Mouse (Mus musculus) embryonic facial prominence, embryonic 11.5 days (tissue): ENCODE measurements around the gene Pmepa1. TPM values are rescaled to one million over a fixed set of nuclear protein-coding genes. Genes with fewer than 3 reads are reported as not detected.
A peak's percentile ranks its signal among the peaks of the same experiment; 100 is the strongest.

Source experiments
- ATAC-seq: fragments of 200-750 bp; cut with Nextera tagmentation; replicated peaks from 2 replicates; pipeline ENCODE4 v1.8.0; 2017; ENCODE audit warnings: low read depth; ENCODE audit not compliant: insufficient number of reproducible peaks, low FRiP score, low TSS enrichment
- DNase-seq: peaks from one replicate; pipeline ENCODE4 v3.0.0-alpha.2; 2015; ENCODE audit warnings: low spot score
- H3K27ac ChIP-seq: fragments of 300-500 bp; sonication (generic); replicated peaks from 2 replicates; pipeline ENCODE4 v1.5.1; 2014; ENCODE audit warnings: mild to moderate bottlenecking, low read depth, low read length, control low read depth
- H3K27me3 ChIP-seq: fragments of 300-500 bp; sonication (generic); 2 replicates; pipeline ENCODE4 v1.6.1; 2014; ENCODE audit warnings: mild to moderate bottlenecking, low read length, moderate library complexity, mixed read lengths; ENCODE audit not compliant: control insufficient read depth, insufficient read depth
- H3K36me3 ChIP-seq: fragments of 300-500 bp; sonication (generic); replicated peaks from 2 replicates; pipeline ENCODE4 v1.6.1; 2014; ENCODE audit warnings: low read depth, mild to moderate bottlenecking, low read length, moderate library complexity, mixed read lengths; ENCODE audit not compliant: control insufficient read depth, insufficient read depth
- H3K4me1 ChIP-seq: fragments of 300-500 bp; sonication (generic); 2 replicates; pipeline ENCODE4 v1.6.1; 2014; ENCODE audit warnings: low read length, mixed read lengths; ENCODE audit not compliant: control insufficient read depth, insufficient read depth
- H3K4me2 ChIP-seq: fragments of 300-500 bp; sonication (generic); 2 replicates; pipeline ENCODE4 v1.6.1; 2014; ENCODE audit warnings: low read depth, mild to moderate bottlenecking, control low read depth, low read length, moderate library complexity
- H3K4me3 ChIP-seq: fragments of 300-500 bp; sonication (generic); 2 replicates; pipeline ENCODE4 v1.5.1; 2014; ENCODE audit warnings: low read depth, low read length, control low read depth
- H3K9ac ChIP-seq: fragments of 300-500 bp; sonication (generic); replicated peaks from 2 replicates; pipeline ENCODE4 v1.6.1; 2014; ENCODE audit warnings: mild to moderate bottlenecking, control low read depth, low read length
- H3K9me3 ChIP-seq: fragments of 300-500 bp; sonication (generic); replicated peaks from 2 replicates; pipeline ENCODE4 v1.6.1; 2016; ENCODE audit warnings: mild to moderate bottlenecking, low read length, inconsistent platforms, mixed read lengths; ENCODE audit not compliant: control insufficient read depth
- WGBS: fragments of 180-500 bp; shearing (Covaris S2); extraction: QIAGEN DNeasy Blood & Tissue Kit; methylation state at CpG from one replicate; pipeline ENCODE4 v1.1.7; 2014; 5-methylcytosine and 5-hydroxymethylcytosine counted together
- polyA plus RNA-seq: library from polyadenylated mRNA; unstranded; fragments of >200 nt; fragmentation: Nextera tagmentation; extraction: Ambion mirVana; gene quantifications from 2 replicates; pipeline ENCODE4 v1.2.1, GENCODE M21; 2014

Gene Pmepa1
- polyA plus RNA-seq, 1 experiment from 2014 or later: 3.3 TPM

DNA sequence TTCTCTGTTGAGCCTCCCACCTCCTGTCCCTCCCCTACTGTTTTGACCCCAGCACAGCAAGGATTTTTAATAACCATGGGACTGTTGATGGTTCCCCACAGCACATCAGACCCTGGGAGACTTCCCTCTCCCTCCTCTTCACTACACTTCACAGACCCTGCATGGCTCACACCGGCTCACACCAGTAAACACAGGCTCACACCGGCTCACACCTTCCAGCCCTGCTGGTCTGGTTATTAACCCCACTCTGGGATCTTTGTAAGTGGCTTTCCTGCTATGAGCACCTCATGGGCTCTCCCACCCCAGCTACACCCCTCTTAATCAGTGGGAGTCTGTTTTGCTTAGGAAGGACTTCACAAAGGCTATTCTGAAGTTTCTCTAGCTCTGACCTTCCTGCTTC is 28.4 kb downstream of the Pmepa1 start:
- H3K9me3 ChIP-seq: no peaks in the 10 kb centered on the region
- H3K9ac ChIP-seq: no peak overlapping the region
- peaks cover 22% of the 10 kb centered on the region for H3K4me1 ChIP-seq
- no peak overlapping the region for H3K4me3 ChIP-seq
- ATAC-seq: no peak
- WGBS: 52% methylated on average over 2 of the region's 2 CpGs
- H3K36me3 ChIP-seq: no peaks in the 10 kb centered on the region
- H3K4me2 ChIP-seq: no peak overlapping the region
- DNase-seq: no peak
- H3K27ac ChIP-seq: no peak overlapping the region
- no peaks in the 10 kb centered on the region for H3K27me3 ChIP-seq

DNA sequence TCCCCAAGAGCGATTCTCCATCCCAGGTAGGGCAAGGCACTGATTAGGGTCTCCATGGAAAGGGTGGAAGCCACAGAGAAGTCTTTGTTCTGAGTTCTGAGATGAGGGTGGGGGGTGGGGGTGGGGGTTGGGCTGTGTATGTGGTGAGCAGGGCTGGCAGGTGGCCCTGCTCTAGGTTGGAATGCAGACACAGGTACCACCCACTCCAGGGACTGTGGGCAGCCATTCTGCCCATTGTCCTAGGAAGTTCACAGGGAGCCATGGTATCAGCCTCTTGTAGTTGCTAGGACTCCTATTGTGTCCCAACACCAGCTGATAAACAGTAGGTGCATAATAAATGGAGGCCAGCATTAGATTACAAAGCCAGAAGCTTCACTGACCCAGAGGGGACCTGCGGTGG is 29.1 kb downstream of the Pmepa1 start:
- Histone ChIP-seq H3K4me2 (no peak overlapping the region), H3K4me1 (peaks cover 23% of the 10 kb centered on the region), H3K9ac (no peak overlapping the region), H3K4me3 (no peak overlapping the region), H3K27me3 (no peaks in the 10 kb centered on the region), H3K27ac (no peak overlapping the region), H3K36me3 (no peaks in the 10 kb centered on the region), H3K9me3 (no peaks in the 10 kb centered on the region)
- 13% methylated on average over 2 of the region's 2 CpGs for WGBS
- no peak for DNase-seq
- ATAC-seq: no peak

DNA sequence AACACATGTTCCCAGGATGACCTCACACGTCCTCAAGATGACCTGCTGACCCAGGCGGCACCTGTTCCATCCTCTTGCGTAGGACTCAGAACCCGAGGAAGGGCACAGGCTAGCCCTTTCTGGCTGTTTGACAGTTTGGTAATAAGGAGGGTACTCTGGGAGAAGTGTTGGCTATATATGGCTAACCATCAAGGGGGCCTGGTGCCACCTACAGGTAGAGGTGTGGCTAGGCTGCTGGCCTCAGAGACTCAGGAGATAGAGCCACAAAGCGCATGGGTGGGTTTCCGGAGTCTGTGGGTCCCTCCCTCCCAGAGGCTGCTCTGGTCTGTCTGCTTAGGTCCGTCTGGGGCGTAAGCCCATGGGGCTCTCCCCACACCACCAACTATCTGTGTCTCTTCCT is 29.6 kb downstream of the Pmepa1 start:
- Histone ChIP-seq H3K9me3 (no peaks in the 10 kb centered on the region), H3K27me3 (no peaks in the 10 kb centered on the region), H3K4me1 (peaks cover 23% of the 10 kb centered on the region), H3K9ac (no peak overlapping the region), H3K36me3 (no peaks in the 10 kb centered on the region), H3K27ac (no peak overlapping the region), H3K4me3 (no peak overlapping the region), H3K4me2 (no peak overlapping the region)
- 64% methylated on average over 8 of the region's 8 CpGs for WGBS
- DNase-seq (no peak), ATAC-seq (no peak)

DNA sequence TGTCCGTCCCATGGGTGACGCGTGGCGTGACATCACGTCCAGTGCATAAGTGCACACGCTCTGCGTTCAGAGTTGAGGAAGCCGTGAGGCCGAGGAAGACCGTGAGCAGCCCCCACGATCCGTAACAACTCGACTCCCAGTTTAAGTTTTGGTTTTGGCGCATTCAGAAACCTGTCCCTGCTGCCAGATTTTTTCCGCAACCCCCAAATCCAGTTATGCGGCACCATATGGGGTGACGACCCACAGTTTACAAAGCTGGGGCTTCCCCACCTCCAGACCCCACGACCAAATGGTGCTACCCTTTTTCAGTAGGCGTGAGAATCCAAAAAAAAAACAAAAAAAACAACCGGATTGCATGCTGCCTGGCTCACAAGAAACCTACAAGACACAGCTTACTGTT is 31.1 kb downstream of the Pmepa1 start:
- H3K27me3 ChIP-seq: no peaks in the 10 kb centered on the region
- no peaks in the 10 kb centered on the region for H3K9me3 ChIP-seq
- H3K4me2 ChIP-seq: no peak overlapping the region
- 85% methylated on average over 20 of the region's 20 CpGs for WGBS
- no peak overlapping the region for H3K27ac ChIP-seq
- H3K4me1 ChIP-seq: peaks cover 18% of the 10 kb centered on the region
- H3K9ac ChIP-seq: no peak overlapping the region
- H3K36me3 ChIP-seq: no peaks in the 10 kb centered on the region
- ATAC-seq: no peak
- H3K4me3 ChIP-seq: no peak overlapping the region
- no peak for DNase-seq

DNA sequence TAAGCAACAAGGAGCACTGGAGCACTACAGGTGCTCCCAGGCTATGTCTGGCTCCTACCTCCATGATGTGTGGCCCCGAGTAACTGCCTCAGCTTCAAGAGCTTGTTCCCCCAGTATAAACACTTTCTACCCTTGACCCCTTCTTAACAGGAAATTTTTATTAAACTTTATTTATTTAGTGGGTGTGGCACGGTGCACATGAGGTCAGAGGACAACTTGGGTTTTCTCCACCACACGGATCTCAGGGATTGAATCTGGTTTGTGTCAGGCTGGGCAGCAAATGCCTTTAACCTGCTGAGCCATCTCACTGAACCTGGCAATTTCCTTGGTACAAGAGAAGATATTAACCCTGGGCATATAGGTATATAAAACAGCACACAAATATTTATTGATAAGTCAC is 32.2 kb downstream of the Pmepa1 start:
- ATAC-seq: no peak
- Histone ChIP-seq H3K27ac (no peak overlapping the region), H3K36me3 (no peaks in the 10 kb centered on the region), H3K4me2 (no peak overlapping the region), H3K27me3 (no peaks in the 10 kb centered on the region), H3K4me1 (peaks cover 15% of the 10 kb centered on the region), H3K9me3 (no peaks in the 10 kb centered on the region), H3K4me3 (no peak overlapping the region), H3K9ac (no peak overlapping the region)
- WGBS: 62% methylated on average over 3 of the region's 3 CpGs
- no peak for DNase-seq

DNA sequence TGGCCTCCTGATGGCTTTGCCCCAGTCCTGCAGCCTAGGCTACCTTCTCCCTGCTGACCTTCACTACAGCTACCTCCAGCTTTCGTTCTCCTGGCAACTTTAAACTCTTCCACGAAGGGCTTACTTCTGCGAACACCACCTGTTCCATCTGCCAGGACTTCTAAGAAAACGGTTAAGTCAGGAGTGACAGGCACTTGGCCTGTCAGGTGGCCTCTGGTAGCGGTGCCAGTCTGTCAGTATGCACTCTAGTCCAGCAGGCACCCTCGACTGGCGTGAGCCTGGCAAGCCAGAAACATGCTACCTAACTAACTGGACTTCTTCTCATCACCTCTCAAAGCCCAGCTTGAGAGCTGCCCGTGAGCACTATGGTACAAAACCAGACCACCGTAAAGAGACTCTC is 32.7 kb downstream of the Pmepa1 start:
- no peak for DNase-seq
- Histone ChIP-seq H3K27me3 (no peaks in the 10 kb centered on the region), H3K9me3 (no peaks in the 10 kb centered on the region), H3K27ac (no peak overlapping the region), H3K4me3 (no peak overlapping the region), H3K4me2 (no peak overlapping the region), H3K36me3 (no peaks in the 10 kb centered on the region), H3K9ac (no peak overlapping the region), H3K4me1 (peaks cover 18% of the 10 kb centered on the region)
- no peak for ATAC-seq
- 85% methylated on average over 9 of the region's 9 CpGs for WGBS

DNA sequence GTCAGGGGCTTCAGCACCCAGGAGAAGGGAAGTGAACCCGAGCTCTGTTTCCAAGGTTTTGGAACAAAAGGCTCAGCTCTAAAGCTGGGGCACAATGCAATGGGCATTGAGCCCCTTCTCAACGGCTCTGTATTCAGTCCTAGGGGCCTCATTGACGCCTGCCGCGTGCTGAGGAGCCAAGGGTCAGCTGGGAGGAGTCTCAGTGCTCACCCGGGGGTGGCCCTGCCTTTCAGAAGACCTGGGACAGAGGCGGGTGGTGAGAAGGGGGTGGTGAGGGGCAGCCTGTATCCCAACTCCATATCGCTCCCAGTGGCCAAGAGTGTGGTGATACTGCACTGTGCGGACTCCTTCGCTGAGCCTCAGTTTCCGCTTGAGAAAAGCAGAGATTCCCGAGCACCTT is 33.5 kb downstream of the Pmepa1 start:
- ATAC-seq (peak; percentile 61), DNase-seq (no peak)
- H3K9ac ChIP-seq: no peak overlapping the region
- no peak overlapping the region for H3K4me2 ChIP-seq
- no peak overlapping the region for H3K4me3 ChIP-seq
- H3K36me3 ChIP-seq: no peaks in the 10 kb centered on the region
- H3K4me1 ChIP-seq: peaks cover 22% of the 10 kb centered on the region
- H3K9me3 ChIP-seq: no peaks in the 10 kb centered on the region
- no peak overlapping the region for H3K27ac ChIP-seq
- 15% methylated on average over 12 of the region's 12 CpGs for WGBS
- H3K27me3 ChIP-seq: no peaks in the 10 kb centered on the region

DNA sequence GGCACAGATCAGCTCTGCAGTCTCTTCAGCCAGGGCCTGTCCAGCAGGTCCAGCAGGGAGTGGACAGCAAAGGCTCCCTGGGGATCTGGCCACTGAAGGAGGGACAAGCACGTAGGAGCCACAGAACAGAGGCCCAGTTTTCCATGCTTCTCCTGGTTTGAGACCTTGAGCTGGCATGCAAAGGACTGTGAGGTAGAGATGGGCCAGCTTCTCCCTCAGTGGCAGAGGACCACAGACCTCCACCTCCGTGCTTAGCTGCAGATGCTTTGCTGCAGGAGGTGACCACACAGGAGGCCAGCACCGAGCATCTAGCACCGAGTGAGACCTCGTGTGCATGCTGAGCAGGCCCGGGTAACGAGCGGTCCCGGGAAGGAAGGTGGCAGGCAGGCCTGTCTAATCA is 35.6 kb downstream of the Pmepa1 start:
- ATAC-seq: no peak
- H3K4me1 ChIP-seq: peaks cover 29% of the 10 kb centered on the region
- H3K4me2 ChIP-seq: no peak overlapping the region

More for the DNA sequence above, 35.6 kb downstream of the Pmepa1 start:
- WGBS: 57% methylated on average over 9 of the region's 9 CpGs
- H3K27me3 ChIP-seq: no peaks in the 10 kb centered on the region
- no peak overlapping the region for H3K9ac ChIP-seq
- H3K36me3 ChIP-seq: no peaks in the 10 kb centered on the region
- H3K9me3 ChIP-seq: no peaks in the 10 kb centered on the region
- no peak overlapping the region for H3K27ac ChIP-seq
- no peak for DNase-seq
- no peak overlapping the region for H3K4me3 ChIP-seq
